Mouse (Mus musculus): ENCODE data around the gene Morn3.

DNA sequence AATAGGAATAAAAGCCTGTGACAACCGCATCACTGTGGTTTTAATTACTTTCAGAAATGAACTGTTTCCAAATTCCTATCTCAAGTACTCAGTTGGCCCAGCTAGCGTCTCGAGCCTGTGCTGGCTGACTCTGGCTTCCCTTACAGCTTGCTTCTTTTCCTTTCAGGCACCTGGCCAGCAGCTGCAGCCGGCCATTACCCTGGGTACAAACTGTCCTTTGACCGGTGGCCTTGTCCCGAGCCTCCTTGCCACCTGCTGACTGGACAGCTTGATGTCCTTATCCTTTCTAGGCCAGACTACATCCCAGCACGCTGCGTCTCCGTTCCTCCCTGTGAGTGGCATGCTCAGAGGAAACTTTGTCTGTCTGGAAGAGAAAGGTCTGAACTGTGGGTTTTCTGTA, 4.1 kb upstream of the Morn3 start:
- TF ChIP-seq MAFK (IDR thresholded peaks at IDR 0.05; ENCODE audit: insufficient read depth, low read depth, low read length) (no peak), ZNF384 (IDR thresholded peaks at IDR 0.05; ENCODE audit: low read depth, low read length) (no peak), HCFC1 (IDR thresholded peaks at IDR 0.05; ENCODE audit: borderline replicate concordance, insufficient read depth, low read length) (no peak)

All from ES-E14 (cell line).